Mouse (Mus musculus) ES-E14 (cell line): Measurements from ENCODE around the gene Fgd6.

Experiments
- CHD2 ChIP-seq: IDR thresholded peaks from 2 replicates; pipeline ENCODE4 v1.6.1; 2014; ENCODE audit warnings: mild to moderate bottlenecking, low read depth, low read length, inconsistent platforms
- HCFC1 ChIP-seq: IDR thresholded peaks from 2 replicates; pipeline ENCODE4 v1.6.1; 2012; ENCODE audit warnings: low read length, inconsistent platforms, borderline replicate concordance; ENCODE audit not compliant: insufficient read depth
- ZC3H11A ChIP-seq: IDR thresholded peaks from 2 replicates; pipeline ENCODE4 v1.6.1; 2012; ENCODE audit warnings: low read depth, mild to moderate bottlenecking, inconsistent platforms, low read length, borderline replicate concordance
- ZNF384 ChIP-seq: IDR thresholded peaks from 2 replicates; pipeline ENCODE4 v1.6.1; 2012; ENCODE audit warnings: low read depth, low read length, inconsistent platforms

GRCm38 (mm10) chr10:94035658-94036374, at the start of gene Fgd6, which contains the start of gene Vezt:
- TF ChIP-seq CHD2, result no peak
- TF ChIP-seq ZC3H11A, result 0 out of 2 replicates have a peak, but pooled peaks have one; percentile 16
- TF ChIP-seq HCFC1, result peak; percentile 93
- no peak for TF ChIP-seq ZNF384
